Comparison of ENCODE assay signal across 8 mouse cellular contexts in the genomic region with DNA sequence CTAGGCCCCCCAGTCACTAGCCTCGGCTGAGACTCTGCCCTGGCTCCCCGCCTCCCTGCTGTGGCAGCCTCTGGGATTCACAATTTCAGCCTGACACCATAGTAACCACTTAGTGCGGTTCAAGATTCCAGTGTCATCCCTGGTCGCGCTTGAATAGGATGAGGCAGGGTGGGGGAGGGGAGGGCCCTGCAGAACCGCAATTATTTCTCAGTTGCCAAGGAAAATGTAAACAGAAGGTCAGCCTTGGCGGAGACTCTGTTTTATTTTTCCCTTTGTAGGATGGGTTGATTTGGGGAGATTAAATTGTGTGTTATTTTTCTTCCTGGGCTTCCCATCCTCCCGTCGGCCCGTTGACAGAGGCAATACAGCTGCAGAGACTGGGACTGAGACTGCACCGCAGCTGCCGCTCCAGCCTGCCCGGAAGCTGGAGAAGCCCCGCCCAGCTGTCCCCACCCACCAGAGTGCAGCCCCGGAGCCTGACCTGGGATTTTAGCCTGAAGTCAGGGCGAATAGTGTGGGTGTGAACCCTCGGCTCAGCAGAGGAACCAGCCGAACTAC.
DNase-seq lines count a peak whose midpoint lies in the region; ATAC-seq lines count a peak whose summit lies in the region.

No protein-coding gene starts in this region.

- DNase-seq in ovary, adult 18-20 months (ENCODE audit: low spot score), result peak; percentile 35
- DNase-seq in ovary, postnatal 10 days (ENCODE audit: low spot score), result no peak
- peak; percentile 73 for DNase-seq in heart, postnatal 4 days
- DNase-seq in thymus, postnatal 25 days, result peak; percentile 33
- no peak for DNase-seq in layer of hippocampus, adult 9-11 months

- 2% methylated on average over 18 of the region's 18 CpGs for WGBS in forebrain, embryonic 15.5 days
- WGBS in limb, embryonic 12.5 days, result 2% methylated on average over 18 of the region's 18 CpGs
- under 1% methylated on average over 18 of the region's 18 CpGs for WGBS in midbrain, embryonic 13.5 days

- H3K9ac ChIP-seq in forebrain, embryonic 15.5 days (replicated peaks), result no peak overlapping the region
- peak overlapping the region; percentile 40 for H3K9ac ChIP-seq in limb, embryonic 12.5 days (replicated peaks)
- peak overlapping the region; percentile 12; the same call in 1 of the 2 replicates for H3K9ac ChIP-seq in midbrain, embryonic 13.5 days (replicated peaks)

- H3K27ac ChIP-seq in forebrain, embryonic 15.5 days (replicated peaks), result peak overlapping the region; percentile 62
- no peak overlapping the region for H3K27ac ChIP-seq in limb, embryonic 12.5 days
- H3K27ac ChIP-seq in midbrain, embryonic 13.5 days, result peak overlapping the region; percentile 91

- no peaks in the 10 kb centered on the region for H3K36me3 ChIP-seq in forebrain, embryonic 15.5 days
- no peaks in the 10 kb centered on the region for H3K36me3 ChIP-seq in limb, embryonic 12.5 days
- no peaks in the 10 kb centered on the region for H3K36me3 ChIP-seq in midbrain, embryonic 13.5 days

- peak overlapping the region; percentile 31 for H3K4me2 ChIP-seq in forebrain, embryonic 15.5 days (replicated peaks)
- H3K4me2 ChIP-seq in limb, embryonic 12.5 days, result peak overlapping the region; percentile 62
- peak overlapping the region; percentile 43 for H3K4me2 ChIP-seq in midbrain, embryonic 13.5 days (replicated peaks)

- H3K27me3 ChIP-seq in forebrain, embryonic 15.5 days, result peaks cover 27% of the 10 kb centered on the region; the same call in 1 of the 2 replicates
- peaks cover 3% of the 10 kb centered on the region; the same call in 1 of the 2 replicates for H3K27me3 ChIP-seq in limb, embryonic 12.5 days
- H3K27me3 ChIP-seq in midbrain, embryonic 13.5 days, result 0 out of 2 replicates have a peak, but pooled peaks cover 3% of the 10 kb centered on the region

- ATAC-seq in forebrain, embryonic 15.5 days (replicated peaks), result peak; percentile 44
- ATAC-seq in limb, embryonic 12.5 days (ENCODE audit: insufficient number of reproducible peaks, insufficient read depth, low FRiP score, low TSS enrichment, low read depth), result peak; percentile 28; the same call in 1 of the 2 replicates
- peak; percentile 60 for ATAC-seq in midbrain, embryonic 13.5 days

- H3K9me3 ChIP-seq in forebrain, embryonic 15.5 days, result no peaks in the 10 kb centered on the region
- no peaks in the 10 kb centered on the region for H3K9me3 ChIP-seq in limb, embryonic 12.5 days
- H3K9me3 ChIP-seq in midbrain, embryonic 13.5 days, result no peaks in the 10 kb centered on the region

- peaks cover 36% of the 10 kb centered on the region for H3K4me1 ChIP-seq in forebrain, embryonic 15.5 days
- H3K4me1 ChIP-seq in limb, embryonic 12.5 days (replicated peaks), result peaks cover 29% of the 10 kb centered on the region
- H3K4me1 ChIP-seq in midbrain, embryonic 13.5 days (replicated peaks), result peaks cover 71% of the 10 kb centered on the region

- no peak overlapping the region for H3K4me3 ChIP-seq in forebrain, embryonic 15.5 days
- peak overlapping the region; percentile 30 for H3K4me3 ChIP-seq in limb, embryonic 12.5 days (replicated peaks)
- no peak overlapping the region; the same call in 1 of the 2 replicates for H3K4me3 ChIP-seq in midbrain, embryonic 13.5 days (replicated peaks)

Comparison
In these comparisons a context has a peak if more than half of its experiments do, and no peak if none do; other contexts are left out.
1. DNase-seq: peak in ovary, adult 18-20 months (single experiment), heart, postnatal 4 days (single experiment) and thymus, postnatal 25 days (single experiment); none in ovary, postnatal 10 days (single experiment) and layer of hippocampus, adult 9-11 months (single experiment).
2. Peak in every context shown above with its lines, with median percentiles within 50 percentile points of each other: ATAC-seq and H3K4me2 ChIP-seq.